Mouse (Mus musculus): Measurements from ENCODE around the gene Lpar6. TPM values are rescaled to one million over a fixed set of nuclear protein-coding genes. Genes with fewer than 3 reads are reported as not detected.

Lpar6 gene
- polyA plus RNA-seq, 2 experiments = 2.3 to 3.2 TPM

DNA sequence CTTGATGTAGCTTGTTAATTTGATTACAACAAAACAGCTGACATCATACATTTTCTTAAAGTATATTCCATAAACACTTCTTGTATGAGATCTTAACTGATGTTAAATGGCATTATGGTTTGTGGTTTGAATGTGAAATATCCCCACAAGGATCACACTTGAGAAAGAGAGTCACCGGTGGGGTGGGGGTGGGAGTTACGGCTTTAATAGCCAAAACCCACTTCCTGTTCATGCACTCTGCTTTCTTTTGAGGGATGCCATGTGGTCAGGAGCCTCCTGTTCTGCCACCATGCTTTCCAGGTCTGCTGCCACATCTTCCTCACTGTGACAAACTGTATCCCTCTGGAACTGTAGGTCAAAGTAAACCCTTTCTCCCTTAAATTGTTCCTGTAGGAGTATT, 52.2 kb downstream of the Lpar6 start:
- Histone ChIP-seq H3K9ac (replicated peaks) (no peak overlapping the region), H3K9me3 (ENCODE audit: control insufficient read depth, low read length) (no peaks in the 10 kb centered on the region), H3K36me3 (replicated peaks; ENCODE audit: control insufficient read depth, insufficient read depth, low read depth) (peaks cover 6% of the 10 kb centered on the region; the same call in 1 of the 2 replicates), H3K4me1 (replicated peaks; ENCODE audit: control insufficient read depth in 2 of 2, insufficient read depth in 2 of 2, low read length in 1 of 2) (no peaks in the 10 kb centered on the region), H3K4me3 (ENCODE audit: insufficient read depth in 1 of 2, low read depth in 2 of 2, low read length in 2 of 2) (no peak overlapping the region), H3K27ac (no peak overlapping the region), H3K27me3 (ENCODE audit: control insufficient read depth, insufficient read depth, low read length) (no peaks in the 10 kb centered on the region), H3K4me2 (ENCODE audit: low read depth) (no peak overlapping the region)
- TF ChIP-seq EP300 (IDR thresholded peaks at IDR 0.05; ENCODE audit: low read depth) = no peak
- TF ChIP-seq CTCF (IDR thresholded peaks at IDR 0.05; ENCODE audit: low read depth) = no peak
- ATAC-seq (ENCODE audit: insufficient read depth) (no peak), DNase-seq (ENCODE audit: low read depth in 3 of 3, low spot score in 3 of 3) (no peak)
- WGBS (ENCODE audit: insufficient replicate concordance) = 43% methylated on average over 2 of the region's 2 CpGs

DNA sequence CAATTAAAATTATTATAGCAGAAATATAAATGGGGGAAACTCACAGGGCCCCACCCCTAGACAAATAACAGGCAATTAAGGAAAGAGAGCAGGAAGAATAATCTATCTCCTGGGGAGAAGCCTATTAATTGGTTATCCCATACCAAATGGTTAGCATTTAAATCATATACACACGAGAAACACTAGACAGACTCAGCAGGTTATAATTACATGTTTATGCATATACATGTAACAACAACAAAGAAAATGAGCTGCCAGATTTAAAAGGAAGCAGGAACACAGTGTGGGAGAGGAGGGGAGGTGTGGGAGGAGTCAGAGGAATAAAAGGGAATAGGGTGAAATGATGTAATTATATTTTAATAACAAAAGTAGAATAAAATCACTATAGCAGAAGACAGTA, 54.7 kb downstream of the Lpar6 start:
- peaks cover 6% of the 10 kb centered on the region; the same call in 1 of the 2 replicates for H3K36me3 ChIP-seq (replicated peaks; ENCODE audit: control insufficient read depth, insufficient read depth, low read depth)
- no peaks in the 10 kb centered on the region for H3K9me3 ChIP-seq (ENCODE audit: control insufficient read depth, low read length)
- H3K9ac ChIP-seq (replicated peaks) = no peak overlapping the region
- no peak overlapping the region for H3K27ac ChIP-seq
- DNase-seq (ENCODE audit: low read depth in 3 of 3, low spot score in 3 of 3) = no peak
- no peak for ATAC-seq (ENCODE audit: insufficient read depth)
- no peaks in the 10 kb centered on the region for H3K27me3 ChIP-seq (ENCODE audit: control insufficient read depth, insufficient read depth, low read length)
- 59% methylated on average over 1 of the region's 1 CpGs for WGBS (ENCODE audit: insufficient replicate concordance)
- no peaks in the 10 kb centered on the region for H3K4me1 ChIP-seq (replicated peaks; ENCODE audit: control insufficient read depth in 2 of 2, insufficient read depth in 2 of 2, low read length in 1 of 2)
- H3K4me3 ChIP-seq (ENCODE audit: insufficient read depth in 1 of 2, low read depth in 2 of 2, low read length in 2 of 2) = no peak overlapping the region
- H3K4me2 ChIP-seq (ENCODE audit: low read depth) = no peak overlapping the region
- no peak for TF ChIP-seq CTCF (IDR thresholded peaks at IDR 0.05; ENCODE audit: low read depth)

MicroRNAs encoded within 50 kb of the gene (microRNA counts, 519-probe panel; counts per million panel counts)
- 69.9 counts per million for microRNA mmu-miR-687

Small RNA genes within 50 kb of the gene (microRNA-seq; reads per million reads assigned to microRNA genes)
- not detected for gene Mir687

Other genes with a start within 250 kb of the Lpar6 start
- 0.38 and 0.91 TPM in 2 replicates for gene Cysltr2, start 188.8 kb upstream of the Lpar6 start, polyA plus RNA-seq (2012; rRNA removed)
- 0.38 and 0.62 TPM in 2 replicates for gene Cysltr2, start 188.8 kb upstream of the Lpar6 start, polyA plus RNA-seq (2014; fragmentation: Nextera tagmentation; extraction: Ambion mirVana)
- gene Rcbtb2, start 114.9 kb upstream of the Lpar6 start, polyA plus RNA-seq (2012; rRNA removed) = 5.9 and 7.9 TPM in 2 replicates
- 16.0 and 20.3 TPM in 2 replicates for gene Rcbtb2, start 114.9 kb upstream of the Lpar6 start, polyA plus RNA-seq (2014; fragmentation: Nextera tagmentation; extraction: Ambion mirVana)
- 11.6 and 15.4 TPM in 2 replicates for gene Rb1, start 87.9 kb downstream of the Lpar6 start, polyA plus RNA-seq (2012; rRNA removed)
- 22.1 and 30.2 TPM in 2 replicates for gene Rb1, start 87.9 kb downstream of the Lpar6 start, polyA plus RNA-seq (2014; fragmentation: Nextera tagmentation; extraction: Ambion mirVana)
- 203 and 206 TPM in 2 replicates for gene Itm2b, start 147.4 kb downstream of the Lpar6 start, polyA plus RNA-seq (2012; rRNA removed)
- 396 and 431 TPM in 2 replicates for gene Itm2b, start 147.4 kb downstream of the Lpar6 start, polyA plus RNA-seq (2014; fragmentation: Nextera tagmentation; extraction: Ambion mirVana)

Measured in liver, embryonic 14.5 days (tissue).